Mouse (Mus musculus): ENCODE results near the gene Ugcg.

Ugcg gene

GRCm38 (mm10) chr4:59190650-59191424 lies 1.8 kb downstream of the Ugcg start:
- DNase-seq = no peak

GRCm38 (mm10) chr4:59194731-59195496 lies 5.9 kb downstream of the Ugcg start:
- no peak for DNase-seq

DNA sequence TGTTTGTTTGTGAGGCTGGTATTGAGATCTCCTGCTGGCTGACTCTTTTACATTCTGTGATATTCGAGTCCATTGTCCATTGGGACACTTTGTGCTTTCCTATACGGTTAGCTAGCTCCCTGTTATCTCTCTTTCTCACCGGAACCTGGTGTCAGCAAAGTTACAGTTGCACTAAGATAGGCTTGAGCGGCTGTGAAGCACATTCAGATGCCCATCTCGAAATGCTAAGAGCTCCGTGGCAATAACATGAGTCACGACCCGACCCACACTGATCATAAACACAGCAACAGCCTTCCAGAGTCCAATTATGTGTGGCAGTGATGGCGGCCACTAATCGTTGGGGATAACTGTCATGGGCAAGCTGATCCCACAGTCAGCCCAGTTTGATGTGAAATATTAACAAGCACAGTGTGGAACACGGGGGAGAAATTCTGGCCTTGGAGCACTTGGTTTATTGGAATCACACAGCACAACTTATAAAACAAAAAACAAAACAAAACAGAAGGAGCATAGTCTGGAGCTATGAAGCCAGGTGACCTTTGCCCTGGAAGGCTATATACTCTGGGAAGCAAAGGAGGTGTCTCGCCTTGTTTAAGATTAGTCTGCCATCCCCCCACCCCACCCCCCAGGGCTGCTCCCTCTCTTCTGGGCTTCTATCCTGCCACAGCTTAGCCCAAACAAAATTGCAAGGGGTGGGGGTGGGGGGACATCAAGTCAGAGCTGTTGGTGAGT lies 7.5 kb downstream of the Ugcg start:
- no peak for DNase-seq

- no peak for DNase-seq
These were observed 8.0 kb downstream of the Ugcg start for GRCm38 (mm10) chr4:59197078-59197424.

DNA sequence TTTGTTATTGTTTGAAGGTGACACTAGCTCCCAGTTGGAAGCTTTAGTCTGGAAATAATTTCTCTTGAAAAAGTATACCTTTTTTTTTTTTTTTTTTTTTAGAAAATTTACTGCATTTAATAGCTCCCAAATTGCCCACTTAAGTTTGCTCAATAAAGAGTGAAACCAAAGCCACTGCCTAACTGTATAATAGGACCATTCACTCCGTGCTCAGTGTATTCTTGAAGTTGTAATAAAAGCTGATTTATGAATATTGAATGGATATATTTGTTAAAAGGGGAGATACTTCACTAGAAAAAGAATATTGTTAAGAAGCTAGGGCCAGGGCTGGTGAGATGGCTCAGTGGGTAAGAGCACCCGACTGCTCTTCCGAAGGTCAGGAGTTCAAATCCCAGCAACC lies 8.4 kb downstream of the Ugcg start:
- no peak for DNase-seq

DNA sequence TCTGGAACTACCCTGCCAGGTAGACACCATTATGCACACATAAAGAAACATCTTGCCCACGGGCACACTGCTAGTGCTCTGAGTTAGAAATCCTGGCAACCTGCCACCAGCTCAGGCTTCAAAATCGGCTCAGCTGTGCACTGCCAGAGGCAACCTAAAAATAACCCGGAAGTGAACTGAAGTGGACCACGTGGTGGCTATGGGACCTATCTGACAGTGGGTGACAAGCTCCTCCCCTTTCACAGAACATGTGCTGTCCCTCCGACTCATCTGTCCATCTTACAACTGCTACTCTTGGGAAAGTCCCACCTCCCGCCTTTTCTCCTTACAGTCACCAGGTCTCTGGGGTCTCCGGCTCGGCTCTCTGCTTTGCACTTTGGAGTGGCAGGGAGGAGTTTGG lies 10.3 kb downstream of the Ugcg start:
- DNase-seq = peak; percentile 68 to 70

- no peak for DNase-seq
These were observed 10.7 kb downstream of the Ugcg start for GRCm38 (mm10) chr4:59199805-59200204.

- no peak for DNase-seq
These were observed 11.6 kb downstream of the Ugcg start for GRCm38 (mm10) chr4:59200636-59201035.

DNA sequence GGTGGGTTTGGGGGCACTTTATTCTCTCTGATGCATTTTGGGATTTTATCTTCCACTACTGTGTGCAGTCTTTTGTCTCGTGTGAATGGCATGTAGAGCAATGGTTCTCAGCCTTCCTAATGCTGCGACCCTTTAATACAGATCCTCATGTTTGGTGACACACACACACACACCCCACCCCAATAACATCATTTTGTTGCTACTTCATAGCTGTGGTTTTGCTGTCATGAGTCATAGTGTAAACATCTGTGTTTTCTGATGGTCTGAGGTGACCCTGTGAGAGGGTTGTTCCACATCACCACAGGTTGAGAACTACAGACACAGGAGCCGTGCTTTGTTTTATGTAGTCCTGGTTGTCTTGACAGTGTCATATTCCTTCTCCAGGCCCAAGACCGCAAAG lies 15.6 kb downstream of the Ugcg start:
- DNase-seq = no peak

GRCm38 (mm10) chr4:59205758-59206340 lies 16.8 kb downstream of the Ugcg start:
- no peak for DNase-seq

- DNase-seq = no peak
These were observed 17.5 kb downstream of the Ugcg start for GRCm38 (mm10) chr4:59206600-59206999.

DNA sequence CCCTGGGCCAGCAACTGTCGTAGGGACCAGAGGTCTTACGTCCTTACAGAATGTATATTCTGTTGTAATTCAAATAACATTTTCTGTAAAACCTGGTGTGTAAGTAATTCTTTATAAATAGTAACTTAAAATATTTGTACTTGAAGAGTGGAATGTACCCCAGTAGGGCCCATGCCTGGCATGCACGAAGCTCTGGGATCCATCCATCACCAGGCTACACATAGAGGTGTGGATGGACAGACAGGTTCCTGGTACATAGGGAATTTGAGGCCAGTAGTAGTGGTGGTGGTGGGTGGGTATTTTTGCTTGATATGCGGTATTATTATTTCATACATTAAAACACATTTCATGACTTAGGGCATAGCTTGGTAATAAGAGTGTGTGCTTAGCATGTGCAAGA lies 19.6 kb downstream of the Ugcg start:
- no peak for DNase-seq

DNA sequence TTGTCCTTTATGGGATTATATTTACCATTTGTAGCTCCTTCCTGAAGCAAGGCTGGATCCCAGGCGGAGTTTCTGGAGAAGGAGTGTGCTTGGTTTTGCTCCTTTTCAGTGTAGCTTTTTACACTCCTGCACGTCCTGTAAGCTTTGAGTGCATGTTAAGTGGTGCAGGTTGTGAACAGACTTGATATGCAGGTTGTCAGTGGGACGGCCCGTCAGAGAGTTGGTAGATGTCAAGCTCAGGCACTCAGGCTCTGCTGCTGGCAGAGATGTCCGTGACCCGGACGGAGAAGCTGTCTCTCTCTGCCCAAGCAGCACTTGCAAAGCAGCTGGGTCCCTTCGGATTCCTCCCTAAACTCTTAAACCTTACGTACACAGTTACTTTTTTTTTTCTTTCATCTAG lies 22.1 kb downstream of the Ugcg start:
- DNase-seq = no peak

DNA sequence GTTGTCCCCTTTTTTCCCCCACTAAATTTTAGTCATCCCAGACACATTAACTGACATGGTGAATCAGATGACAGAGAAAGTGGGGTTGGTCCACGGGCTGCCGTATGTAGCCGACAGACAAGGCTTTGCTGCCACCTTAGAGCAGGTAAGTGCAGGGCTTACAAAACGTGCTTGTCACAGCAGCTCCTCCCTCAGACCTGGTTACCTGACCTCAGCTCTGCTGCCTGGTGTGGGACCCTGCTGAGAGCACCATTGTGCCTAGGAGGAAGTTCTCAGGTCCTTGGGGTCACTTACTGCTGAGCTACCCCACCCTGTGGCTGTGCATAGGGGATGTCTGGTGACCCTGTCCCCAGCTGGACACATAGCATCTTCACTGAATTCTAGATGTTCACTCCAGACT lies 24.8 kb downstream of the Ugcg start:
- no peak for DNase-seq

DNA sequence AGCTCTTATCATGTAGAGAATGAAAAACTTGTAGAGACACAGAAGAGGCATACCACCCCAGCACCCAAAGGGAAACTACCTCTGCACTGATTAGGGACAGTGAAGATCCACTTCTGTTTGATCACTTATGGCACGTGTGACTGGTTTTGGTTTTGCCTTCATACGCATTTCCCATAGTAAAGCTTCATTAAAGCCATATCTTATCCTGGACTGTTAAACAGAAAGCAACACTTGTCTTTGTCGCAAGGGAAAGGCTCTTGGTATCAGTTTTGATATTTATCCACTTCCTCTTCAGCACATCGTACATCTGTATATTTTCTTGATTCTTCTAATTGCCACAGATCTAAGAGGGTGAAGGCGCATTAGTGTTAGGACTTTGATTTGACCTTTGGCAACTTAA lies 25.6 kb downstream of the Ugcg start:
- no peak for DNase-seq

GRCm38 (mm10) chr4:59215585-59215984 lies 26.5 kb downstream of the Ugcg start:
- no peak for DNase-seq

- no peak for DNase-seq
These were observed 28.0 kb downstream of the Ugcg start for GRCm38 (mm10) chr4:59217101-59217500.

DNA sequence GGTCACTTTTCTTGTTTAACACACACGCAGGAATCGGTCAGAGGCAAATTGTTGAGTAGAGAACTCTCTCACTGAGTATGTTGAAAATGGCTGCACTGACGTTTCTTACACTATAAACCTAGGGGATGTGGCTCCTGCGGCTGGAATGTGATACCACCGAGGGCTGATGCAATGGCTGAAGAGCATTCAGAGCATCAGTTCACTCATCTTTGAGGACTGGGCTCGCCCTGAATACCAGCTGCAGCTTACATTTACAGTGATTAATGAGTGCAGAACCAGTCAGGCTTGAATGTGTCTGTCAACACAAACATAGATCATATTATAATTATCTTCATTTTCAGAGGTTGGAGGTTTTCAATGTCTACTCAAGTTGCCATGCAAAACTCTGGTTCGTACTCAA lies 29.1 kb downstream of the Ugcg start:
- no peak for DNase-seq

GRCm38 (mm10) chr4:59222226-59222625 lies 33.2 kb downstream of the Ugcg start:
- no peak for DNase-seq

- no peak for DNase-seq
These were observed 34.1 kb downstream of the Ugcg start for GRCm38 (mm10) chr4:59223055-59223615.

GRCm38 (mm10) chr4:59224889-59225288 lies 35.8 kb downstream of the Ugcg start:
- DNase-seq = no peak

- DNase-seq = no peak
These were observed 38.0 kb downstream of the Ugcg start for GRCm38 (mm10) chr4:59227047-59227446.

- no peak for DNase-seq
These were observed 39.9 kb downstream of the Ugcg start for GRCm38 (mm10) chr4:59228951-59229350.
